Mouse (Mus musculus) megakaryocyte, embryonic 14.5 days (primary cell): ENCODE data around the gene Ctse.

Source experiments
- FLI1 ChIP-seq: IDR thresholded peaks from 2 replicates; pipeline ENCODE4 v1.6.1; 2012; ENCODE audit warnings: low read length, inconsistent platforms, mixed read lengths
- GATA1 ChIP-seq: IDR thresholded peaks from 3 replicates; pipeline ENCODE4 v1.6.1; 2012; ENCODE audit warnings: mixed read lengths, low read length, inconsistent platforms, borderline replicate concordance

GRCm38 (mm10) chr1:131652670-131653443 is 14.8 kb downstream of the Ctse start:
- TF ChIP-seq GATA1 (no peak), FLI1 (no peak)
